Mouse (Mus musculus): ENCODE data around the gene Cxcl2.

DNA sequence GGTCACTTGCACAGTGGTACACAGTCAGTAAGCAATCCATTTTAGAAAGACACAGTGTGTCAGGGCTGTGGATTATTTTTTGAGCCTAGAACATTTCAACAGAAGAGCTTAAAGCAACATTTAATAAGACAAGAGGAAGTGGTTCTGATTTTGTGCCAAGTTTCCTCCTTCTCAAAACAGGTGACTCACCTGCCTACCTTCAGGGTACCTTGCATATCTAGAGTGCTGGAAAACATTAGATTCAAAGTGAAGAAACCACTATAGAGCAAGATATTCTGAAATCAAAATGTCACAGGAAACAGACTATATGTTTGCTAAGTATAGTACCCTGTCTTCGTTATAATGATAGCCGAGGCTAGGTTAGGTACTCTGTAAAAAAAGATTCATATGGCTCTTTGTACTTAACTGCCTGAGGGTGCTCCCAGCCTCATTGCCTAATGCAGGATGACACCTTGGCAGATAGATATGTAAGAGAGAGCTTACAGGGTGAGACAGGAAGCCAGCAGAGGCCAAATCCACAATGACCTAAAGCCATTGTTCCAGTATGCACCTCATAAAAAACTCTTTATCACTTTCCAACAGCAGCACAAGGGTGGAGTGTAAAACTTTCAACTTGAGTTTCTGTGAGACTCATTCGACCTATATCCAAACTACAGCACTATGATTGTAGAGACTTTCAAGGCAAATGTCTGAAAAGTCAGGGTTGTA is 24.2 kb upstream of the Cxcl2 start:
- TF ChIP-seq TAL1 (IDR thresholded peaks at IDR 0.05; ENCODE audit: low read length) (no peak), GATA1 (IDR thresholded peaks at IDR 0.05; ENCODE audit: low read length) (no peak)
